Mouse (Mus musculus) liver, adult 2 months (tissue): ENCODE data around the gene Zfp64.

Experiments
- CTCF ChIP-seq: fragments of 200-500 bp; IDR thresholded peaks from 2 replicates; pipeline ENCODE4 v1.5.1; 2011; ENCODE audit warnings: low read depth, low read length, control low read depth
- POLR2A ChIP-seq: fragments of 200-500 bp; IDR thresholded peaks from 2 replicates; pipeline ENCODE4 v1.6.1; 2011; ENCODE audit warnings: low read length, control low read depth; ENCODE audit not compliant: insufficient read depth; ENCODE audit errors: extremely low read depth

GRCm38 (mm10) chr2:168862694-168863093, 92.7 kb downstream of the Zfp64 start:
- TF ChIP-seq CTCF (no peak), POLR2A (no peak)
